Mouse (Mus musculus) kidney, embryonic 15.5 days (tissue): ENCODE data around the gene Golt1a. TPM values are rescaled to one million over a fixed set of nuclear protein-coding genes. Genes with fewer than 3 reads are reported as not detected.

Experiments used
- ATAC-seq: fragments of 200-750 bp; cut with Nextera tagmentation; replicated peaks from 2 replicates; pipeline ENCODE4 v1.8.0; 2017; ENCODE audit warnings: moderate TSS enrichment; ENCODE audit not compliant: low FRiP score
- H3K27ac ChIP-seq: fragments of 300-500 bp; sonication (generic); 2 replicates; pipeline ENCODE4 v1.5.1; 2015; ENCODE audit warnings: mild to moderate bottlenecking, inconsistent platforms
- H3K27me3 ChIP-seq: fragments of 300-500 bp; sonication (generic); 2 replicates; pipeline ENCODE4 v1.6.1; 2015; ENCODE audit warnings: inconsistent platforms
- H3K36me3 ChIP-seq: fragments of 300-500 bp; sonication (generic); 2 replicates; pipeline ENCODE4 v1.6.1; 2015; ENCODE audit warnings: inconsistent platforms
- H3K4me1 ChIP-seq: fragments of 300-500 bp; sonication (generic); 2 replicates; pipeline ENCODE4 v1.6.1; 2015; ENCODE audit warnings: inconsistent platforms
- H3K4me2 ChIP-seq: fragments of 300-500 bp; sonication (generic); 2 replicates; pipeline ENCODE4 v1.6.1; 2015; ENCODE audit warnings: moderate library complexity, mild to moderate bottlenecking, inconsistent platforms
- H3K4me3 ChIP-seq: fragments of 300-500 bp; sonication (generic); replicated peaks from 2 replicates; pipeline ENCODE4 v1.5.1; 2015; ENCODE audit warnings: mild to moderate bottlenecking, inconsistent platforms
- H3K9ac ChIP-seq: fragments of 300-500 bp; sonication (generic); 2 replicates; pipeline ENCODE4 v1.6.1; 2015; ENCODE audit warnings: mild to moderate bottlenecking, inconsistent platforms
- H3K9me3 ChIP-seq: fragments of 300-500 bp; sonication (generic); replicated peaks from 2 replicates; pipeline ENCODE4 v1.6.1; 2016; ENCODE audit warnings: inconsistent platforms
- WGBS: fragments of 180-500 bp; shearing (Covaris S2); methylation state at CpG from one replicate; pipeline ENCODE4 v1.1.7; 2015; ENCODE audit warnings: mixed read lengths; 5-methylcytosine and 5-hydroxymethylcytosine counted together
- polyA plus RNA-seq: library from polyadenylated mRNA; unstranded; fragments of >200 nt; fragmentation: Nextera tagmentation; extraction: Ambion mirVana; gene quantifications from 2 replicates; pipeline ENCODE4 v1.2.1, GENCODE M21; 2015

The Golt1a gene
- polyA plus RNA-seq, 1 experiment from 2014 or later = 5.2 TPM

DNA sequence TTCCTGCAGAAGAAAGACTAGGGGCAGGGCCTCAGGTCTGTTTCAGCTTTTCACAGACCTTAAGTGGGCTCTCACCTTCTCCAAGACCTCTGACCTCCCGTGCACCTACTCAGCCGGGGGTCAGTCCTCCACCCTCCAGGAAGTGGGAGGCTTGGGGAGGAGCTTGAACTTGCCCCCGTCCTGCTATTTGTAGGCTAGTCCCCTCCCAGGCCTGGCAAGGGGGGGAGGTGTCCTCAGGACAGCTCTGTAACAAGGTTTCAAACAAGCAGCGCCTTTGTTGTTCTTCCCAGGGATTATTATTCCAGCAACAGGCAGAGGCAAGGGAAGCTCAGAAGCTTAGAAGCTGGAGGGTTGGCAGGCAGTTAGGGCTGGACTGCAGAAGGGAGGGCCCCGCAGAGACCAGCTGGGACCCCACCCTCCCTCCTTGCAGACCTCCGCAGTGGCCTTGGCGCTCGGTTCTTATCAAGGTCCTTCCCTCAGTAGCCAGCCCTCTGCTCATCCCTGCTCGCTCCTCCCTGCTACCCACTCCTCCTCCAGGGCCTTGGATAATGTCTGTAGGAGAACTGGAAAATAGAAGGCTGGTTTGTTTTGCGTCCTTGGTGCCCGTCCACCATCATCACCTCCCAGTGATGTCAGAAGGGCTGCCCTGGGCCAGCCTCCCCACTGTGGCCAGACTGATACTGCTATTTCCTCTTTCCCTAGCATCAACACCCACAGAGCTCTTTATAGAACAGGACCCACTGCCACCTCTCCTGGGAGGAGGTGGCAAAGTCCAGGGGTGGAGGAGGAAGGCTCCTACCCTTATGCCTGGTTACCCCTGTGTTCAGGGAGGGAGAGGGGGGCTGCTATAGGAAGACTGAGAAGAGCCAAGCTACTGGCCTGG is 58.2 kb downstream of the Golt1a start:
- Histone ChIP-seq H3K4me3 (no peak overlapping the region), H3K9me3 (no peaks in the 10 kb centered on the region), H3K36me3 (no peaks in the 10 kb centered on the region), H3K4me2 (peak overlapping the region; percentile 1; the same call in 1 of the 2 replicates), H3K9ac (no peak overlapping the region), H3K27me3 (peaks cover 29% of the 10 kb centered on the region), H3K4me1 (peaks cover 32% of the 10 kb centered on the region), H3K27ac (no peak overlapping the region)
- 15% methylated on average over 11 of the region's 11 CpGs for WGBS
- no peak for ATAC-seq

DNA sequence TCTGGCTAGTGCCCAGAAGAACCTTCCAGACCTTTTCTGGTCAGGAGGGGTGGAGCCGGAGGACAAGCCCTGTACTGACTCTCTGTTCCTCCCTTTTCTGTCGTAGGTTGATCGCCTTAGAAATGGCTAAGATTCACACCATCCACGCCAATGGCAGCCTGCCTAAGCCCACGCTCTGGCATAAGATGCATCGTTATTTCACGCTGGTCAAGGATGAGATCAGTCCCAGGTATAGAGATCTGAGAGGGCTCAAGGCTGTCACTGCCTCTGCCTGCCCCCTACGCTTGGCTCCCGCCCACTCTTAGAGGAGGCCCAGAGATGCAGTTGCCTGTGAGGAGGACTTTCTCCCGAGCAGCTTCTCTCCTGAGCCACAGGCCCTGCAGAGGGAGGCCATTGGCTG is 59.0 kb downstream of the Golt1a start:
- no peak overlapping the region for H3K4me3 ChIP-seq
- no peaks in the 10 kb centered on the region for H3K9me3 ChIP-seq
- H3K4me2 ChIP-seq = no peak overlapping the region
- no peak overlapping the region for H3K9ac ChIP-seq
- H3K27ac ChIP-seq = no peak overlapping the region
- H3K36me3 ChIP-seq = no peaks in the 10 kb centered on the region
- 60% methylated on average over 10 of the region's 10 CpGs for WGBS
- ATAC-seq = no peak
- peaks cover 30% of the 10 kb centered on the region for H3K4me1 ChIP-seq
- H3K27me3 ChIP-seq = peaks cover 29% of the 10 kb centered on the region

DNA sequence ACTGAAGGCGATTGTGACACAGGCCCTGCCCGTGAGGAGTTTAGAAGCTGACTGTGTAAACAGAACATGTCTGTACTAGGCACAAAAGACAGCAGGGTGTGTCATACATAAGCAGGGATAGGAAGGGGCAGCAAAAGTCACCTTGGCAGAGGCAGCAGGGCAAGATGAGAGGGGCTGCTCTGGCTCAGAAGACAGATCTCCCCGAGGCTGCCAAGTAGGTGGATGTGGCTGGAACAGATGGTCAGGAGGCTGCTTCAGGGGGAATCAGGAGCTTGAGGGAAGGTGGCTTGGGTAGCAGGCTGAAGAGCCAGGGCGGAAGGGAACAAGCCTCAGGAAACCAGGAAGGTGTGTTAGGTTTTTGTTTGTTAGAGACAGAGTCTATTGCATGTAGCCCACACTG is 60.8 kb downstream of the Golt1a start:
- no peak overlapping the region for H3K4me2 ChIP-seq
- H3K36me3 ChIP-seq = no peaks in the 10 kb centered on the region
- H3K27ac ChIP-seq = no peak overlapping the region
- H3K9me3 ChIP-seq = no peaks in the 10 kb centered on the region
- 67% methylated on average over 4 of the region's 4 CpGs for whole genome bisulfite sequencing
- ATAC-seq = no peak
- H3K27me3 ChIP-seq = peaks cover 12% of the 10 kb centered on the region
- H3K4me1 ChIP-seq = peaks cover 20% of the 10 kb centered on the region
- H3K9ac ChIP-seq = no peak overlapping the region
- H3K4me3 ChIP-seq = no peak overlapping the region

DNA sequence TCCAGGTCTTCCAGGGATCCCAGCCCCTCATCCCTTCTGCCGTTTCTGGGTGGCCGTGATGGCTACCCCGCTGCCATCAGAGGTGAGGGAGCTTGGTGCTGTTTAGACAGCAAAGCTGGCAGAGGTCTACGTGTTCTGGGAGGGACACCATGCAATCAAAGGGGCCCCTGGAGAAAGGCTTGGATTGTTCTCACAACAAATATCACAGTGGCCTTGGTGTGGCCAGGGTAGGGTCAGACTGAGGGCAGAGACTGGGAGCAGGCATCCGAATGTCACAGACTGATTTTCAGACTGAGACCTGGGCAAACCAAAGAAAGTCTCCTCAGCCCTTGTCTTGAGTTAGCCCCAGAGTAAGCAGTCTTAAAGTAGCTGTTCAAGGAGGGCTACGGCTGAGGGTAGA is 61.8 kb downstream of the Golt1a start:
- no peak for ATAC-seq
- no peak overlapping the region for H3K27ac ChIP-seq
- peaks cover 20% of the 10 kb centered on the region for H3K4me1 ChIP-seq
- no peak overlapping the region for H3K9ac ChIP-seq
- 79% methylated on average over 6 of the region's 6 CpGs for WGBS
- no peaks in the 10 kb centered on the region for H3K9me3 ChIP-seq
- no peaks in the 10 kb centered on the region for H3K36me3 ChIP-seq
- H3K4me3 ChIP-seq = no peak overlapping the region
- H3K4me2 ChIP-seq = no peak overlapping the region
- H3K27me3 ChIP-seq = peaks cover 3% of the 10 kb centered on the region; the same call in 1 of the 2 replicates

DNA sequence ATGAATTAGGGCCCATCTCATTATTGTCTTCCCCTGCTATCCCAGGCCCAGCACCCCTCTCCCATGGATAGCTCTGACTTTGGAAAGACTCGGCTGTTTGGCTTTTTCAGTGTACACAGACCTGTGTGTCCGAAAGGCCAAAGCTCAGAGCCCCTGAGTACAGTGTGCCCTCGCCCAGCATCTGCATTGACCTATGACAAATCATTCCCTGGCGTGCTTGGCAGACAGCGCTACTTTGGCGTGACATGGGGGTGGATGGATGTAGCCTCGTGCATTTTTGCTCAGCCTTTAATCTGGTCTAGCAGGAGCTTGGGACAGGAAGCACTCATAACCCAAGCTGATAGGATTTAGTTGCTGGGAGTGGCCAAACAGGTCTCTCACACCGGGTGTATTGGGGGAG is 62.5 kb downstream of the Golt1a start:
- no peak overlapping the region for H3K27ac ChIP-seq
- peaks cover 20% of the 10 kb centered on the region for H3K4me1 ChIP-seq
- WGBS = 49% methylated on average over 8 of the region's 8 CpGs
- H3K9ac ChIP-seq = no peak overlapping the region
- no peak for ATAC-seq
- H3K27me3 ChIP-seq = no peaks in the 10 kb centered on the region
- no peak overlapping the region for H3K4me2 ChIP-seq
- H3K36me3 ChIP-seq = no peaks in the 10 kb centered on the region
- no peaks in the 10 kb centered on the region for H3K9me3 ChIP-seq
- H3K4me3 ChIP-seq = no peak overlapping the region

Other genes starting within 250 kb of the Golt1a start
- 42.1 and 42.2 TPM in 2 replicates for gene Ppp1r15b, start 178.7 kb upstream of the Golt1a start, polyA plus RNA-seq
- 6.9 and 8.4 TPM in 2 replicates for gene Plekha6, start 145.6 kb upstream of the Golt1a start, polyA plus RNA-seq
- not detected in 2 replicates for gene Kiss1, start 12.1 kb downstream of the Golt1a start, polyA plus RNA-seq
- gene Ren1, start 40.7 kb downstream of the Golt1a start, polyA plus RNA-seq = 251 and 332 TPM in 2 replicates
- 3.3 and 4.0 TPM in 2 replicates for gene Etnk2, start 53.8 kb downstream of the Golt1a start, polyA plus RNA-seq
- 15.0 and 16.2 TPM in 2 replicates for gene Sox13, start 114.6 kb downstream of the Golt1a start, polyA plus RNA-seq